Mouse (Mus musculus) midbrain, embryonic 15.5 days (tissue): ENCODE measurements around the gene Tomm70a. TPM values are rescaled to one million over a fixed set of nuclear protein-coding genes. Genes with fewer than 3 reads are reported as not detected.

Source experiments
- ATAC-seq: fragments of 200-750 bp; cut with Nextera tagmentation; replicated peaks from 2 replicates; pipeline ENCODE4 v1.8.0; 2017; ENCODE audit warnings: moderate TSS enrichment
- H3K27ac ChIP-seq: fragments of 300-500 bp; sonication (generic); 2 replicates; pipeline ENCODE4 v1.5.1; 2015; ENCODE audit warnings: mild to moderate bottlenecking, inconsistent platforms
- H3K27me3 ChIP-seq: fragments of 300-500 bp; sonication (generic); replicated peaks from 2 replicates; pipeline ENCODE4 v1.6.1; 2015; ENCODE audit warnings: inconsistent platforms
- H3K36me3 ChIP-seq: fragments of 300-500 bp; sonication (generic); replicated peaks from 2 replicates; pipeline ENCODE4 v1.6.1; 2015; ENCODE audit warnings: inconsistent platforms
- H3K4me1 ChIP-seq: fragments of 300-500 bp; sonication (generic); 2 replicates; pipeline ENCODE4 v1.6.1; 2015; ENCODE audit warnings: inconsistent platforms
- H3K4me2 ChIP-seq: fragments of 300-500 bp; sonication (generic); 2 replicates; pipeline ENCODE4 v1.6.1; 2015; ENCODE audit warnings: inconsistent platforms, mild to moderate bottlenecking, moderate library complexity
- H3K4me3 ChIP-seq: fragments of 300-500 bp; sonication (generic); 2 replicates; pipeline ENCODE4 v1.5.1; 2015; ENCODE audit warnings: mild to moderate bottlenecking, inconsistent platforms
- H3K9ac ChIP-seq: fragments of 300-500 bp; sonication (generic); 2 replicates; pipeline ENCODE4 v1.6.1; 2015; ENCODE audit warnings: mild to moderate bottlenecking, inconsistent platforms
- H3K9me3 ChIP-seq: fragments of 300-500 bp; sonication (generic); 2 replicates; pipeline ENCODE4 v1.6.1; 2016; ENCODE audit warnings: inconsistent platforms
- WGBS: fragments of 180-500 bp; shearing (Covaris S2); methylation state at CpG from one replicate; pipeline ENCODE4 v1.1.7; 2015; ENCODE audit warnings: mixed read lengths; 5-methylcytosine and 5-hydroxymethylcytosine counted together
- polyA plus RNA-seq: library from polyadenylated mRNA; unstranded; fragments of >200 nt; fragmentation: Nextera tagmentation; extraction: Ambion mirVana; gene quantifications from 2 replicates; pipeline ENCODE4 v1.2.1, GENCODE M21; 2015

Gene Tomm70a
- 62.6 and 65.1 TPM in 2 replicates for polyA plus RNA-seq

DNA sequence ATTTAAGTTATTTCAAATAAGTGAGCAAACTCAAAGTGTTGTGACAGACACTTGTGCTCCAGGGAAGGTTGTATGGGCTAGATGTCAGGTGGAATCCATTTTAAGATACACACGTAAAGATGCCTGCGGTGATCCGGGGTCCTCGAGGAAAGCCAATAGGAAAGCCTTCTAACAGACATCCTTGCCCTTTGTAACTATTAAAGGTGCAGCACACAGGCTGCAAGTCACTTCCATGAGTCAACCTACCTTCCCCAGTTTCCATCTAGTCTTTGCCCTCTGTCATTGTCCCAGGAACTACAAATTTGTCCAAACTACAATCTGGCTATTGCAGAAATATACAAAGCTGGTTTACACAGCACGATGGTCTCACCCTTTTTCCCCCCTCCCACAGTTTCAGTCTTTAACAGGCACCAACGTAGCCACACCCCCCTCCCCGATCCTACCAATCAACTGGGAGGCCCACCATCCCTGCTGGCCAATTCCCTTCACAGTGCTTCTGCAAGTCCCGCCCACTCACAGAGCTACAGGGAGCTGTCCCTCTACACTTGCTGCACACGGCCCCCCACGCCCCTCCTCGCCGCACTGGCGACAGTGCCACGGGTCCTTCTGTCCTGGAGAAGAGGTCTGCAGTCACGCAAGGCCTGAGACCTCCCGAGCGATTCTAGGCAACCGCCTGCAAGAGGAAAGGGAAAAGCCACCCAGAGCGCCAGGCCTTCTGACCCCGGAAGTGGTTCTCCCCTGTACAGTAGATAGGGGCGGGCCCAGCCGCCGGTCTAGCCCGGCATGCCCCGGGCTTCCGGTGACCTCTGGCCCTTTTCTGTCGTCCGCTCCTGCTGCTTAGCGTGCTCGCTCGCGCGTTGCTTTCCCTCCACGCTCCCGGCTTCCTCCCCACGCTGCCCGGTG is at the start of gene Tomm70a:
Tomm70a (plus strand) TSS at position 791 of the 903 bp plus-strand sequence.
- H3K9ac ChIP-seq, result peak within 1 kb of the TSS; percentile 93
- peak within 1 kb of the TSS; percentile 69 for H3K4me2 ChIP-seq
- peak within 1 kb of the TSS; percentile 98 for H3K27ac ChIP-seq
- peak; percentile 100 for ATAC-seq
- peak within 1 kb of the TSS; percentile 80 for H3K4me3 ChIP-seq
- WGBS, result under 1% methylated on average over 37 of the region's 37 CpGs
- H3K36me3 ChIP-seq, result no peaks in the 10 kb centered on the region
- H3K4me1 ChIP-seq, result peaks cover 25% of the 10 kb centered on the region
- no peaks in the 10 kb centered on the region for H3K9me3 ChIP-seq
- H3K27me3 ChIP-seq, result no peaks in the 10 kb centered on the region

GRCm38 (mm10) chr16:57075986-57076385 is 45.5 kb upstream of the Tomm70a start:
- Histone ChIP-seq H3K9ac (no peak overlapping the region), H3K4me2 (no peak overlapping the region), H3K27me3 (no peaks in the 10 kb centered on the region), H3K9me3 (no peaks in the 10 kb centered on the region), H3K4me1 (no peaks in the 10 kb centered on the region), H3K4me3 (no peak overlapping the region), H3K27ac (no peak overlapping the region), H3K36me3 (no peaks in the 10 kb centered on the region)
- WGBS, result 75% methylated on average over 7 of the region's 7 CpGs
- no peak for ATAC-seq

DNA sequence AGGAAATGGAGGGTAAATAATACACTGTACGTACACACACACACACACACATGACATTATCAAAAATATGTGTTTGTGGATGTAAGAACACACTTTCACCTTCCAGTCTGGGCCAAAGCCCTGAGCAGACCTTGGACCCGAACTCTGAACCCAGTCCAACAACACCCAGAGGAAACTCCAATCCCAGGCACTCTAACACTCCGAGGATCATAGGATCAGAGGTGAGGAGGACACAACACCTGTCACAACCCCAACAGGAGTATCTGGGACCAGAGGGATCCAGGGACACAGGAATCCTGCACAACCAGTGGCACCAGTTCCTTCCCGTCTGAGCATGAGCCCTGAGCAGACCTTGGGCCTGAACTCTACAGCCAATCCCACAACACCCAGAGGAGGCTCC is 41.9 kb upstream of the Tomm70a start:
- Histone ChIP-seq H3K36me3 (no peaks in the 10 kb centered on the region), H3K9ac (no peak overlapping the region), H3K27me3 (no peaks in the 10 kb centered on the region), H3K4me2 (no peak overlapping the region), H3K27ac (no peak overlapping the region), H3K9me3 (no peaks in the 10 kb centered on the region), H3K4me3 (no peak overlapping the region), H3K4me1 (no peaks in the 10 kb centered on the region)
- no peak for ATAC-seq
- 79% methylated on average over 4 of the region's 4 CpGs for whole genome bisulfite sequencing

DNA sequence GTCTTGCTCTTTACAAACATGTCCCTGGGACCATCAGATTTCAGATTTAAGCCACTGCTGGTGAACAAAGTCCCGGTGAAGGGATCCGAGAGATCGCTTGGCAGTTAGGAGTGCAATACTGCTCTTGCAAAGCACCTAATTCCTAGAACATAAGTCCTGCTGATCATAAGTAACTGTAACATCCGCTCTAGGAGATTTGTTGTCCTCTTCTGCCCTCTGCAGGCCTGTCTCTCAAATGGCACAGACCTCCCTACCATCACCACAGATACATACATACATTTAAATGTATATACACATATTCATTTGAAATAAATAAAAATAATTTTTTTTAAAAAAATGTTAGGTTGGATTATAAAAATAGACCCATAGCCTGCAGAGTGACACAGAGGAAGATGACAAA is 29.0 kb upstream of the Tomm70a start:
- H3K4me2 ChIP-seq, result no peak overlapping the region
- 45% methylated on average over 4 of the region's 4 CpGs for WGBS
- no peak overlapping the region for H3K27ac ChIP-seq
- H3K4me3 ChIP-seq, result no peak overlapping the region
- no peaks in the 10 kb centered on the region for H3K9me3 ChIP-seq
- H3K36me3 ChIP-seq, result no peaks in the 10 kb centered on the region
- H3K9ac ChIP-seq, result no peak overlapping the region
- peak; percentile 86 for ATAC-seq
- no peaks in the 10 kb centered on the region for H3K4me1 ChIP-seq
- H3K27me3 ChIP-seq, result no peaks in the 10 kb centered on the region

DNA sequence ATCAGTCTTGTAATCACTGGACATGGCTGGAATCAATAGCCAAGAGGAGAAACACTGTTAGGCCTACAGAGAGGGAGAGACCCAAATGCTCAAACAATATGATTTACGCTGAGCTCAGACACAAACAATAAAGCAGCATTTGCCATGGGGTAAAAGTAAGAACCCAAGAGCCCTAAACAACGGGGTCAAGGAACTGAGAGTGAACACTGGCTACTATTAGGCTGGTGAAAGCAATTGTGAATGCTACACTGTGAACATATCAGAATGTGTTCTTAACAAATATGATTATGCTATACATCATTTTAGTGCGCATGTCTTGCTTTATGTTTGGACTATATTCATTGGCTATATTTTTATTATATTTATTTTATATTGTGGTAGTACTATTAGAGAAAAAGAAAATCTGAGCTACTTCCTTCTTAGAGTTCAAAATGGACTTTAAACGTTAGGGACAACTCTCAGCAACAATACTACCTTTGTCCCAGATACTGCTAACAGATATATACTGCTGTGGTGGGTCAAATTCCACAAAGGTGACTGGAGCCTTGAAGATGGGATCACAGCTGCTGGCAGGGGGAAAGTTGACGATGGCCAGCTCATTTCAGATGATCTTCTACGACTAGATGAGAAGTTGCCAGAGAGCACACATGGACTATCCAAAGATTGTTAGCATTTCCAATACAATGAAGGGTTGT is 28.4 kb upstream of the Tomm70a start:
- Histone ChIP-seq H3K9me3 (no peaks in the 10 kb centered on the region), H3K27ac (no peak overlapping the region), H3K4me3 (no peak overlapping the region), H3K4me2 (no peak overlapping the region), H3K4me1 (no peaks in the 10 kb centered on the region), H3K36me3 (no peaks in the 10 kb centered on the region), H3K9ac (no peak overlapping the region), H3K27me3 (no peaks in the 10 kb centered on the region)
- WGBS, result 71% methylated on average over 6 of the region's 6 CpGs
- no peak for ATAC-seq

- no peak for ATAC-seq
- Histone ChIP-seq H3K27ac (no peak overlapping the region), H3K27me3 (no peaks in the 10 kb centered on the region), H3K36me3 (no peaks in the 10 kb centered on the region), H3K4me2 (no peak overlapping the region), H3K4me1 (no peaks in the 10 kb centered on the region), H3K9me3 (no peaks in the 10 kb centered on the region), H3K4me3 (no peak overlapping the region), H3K9ac (no peak overlapping the region)
- 75% methylated on average over 7 of the region's 7 CpGs for WGBS
Measured at GRCm38 (mm10) chr16:57098468-57099144, 22.9 kb upstream of the Tomm70a start.

DNA sequence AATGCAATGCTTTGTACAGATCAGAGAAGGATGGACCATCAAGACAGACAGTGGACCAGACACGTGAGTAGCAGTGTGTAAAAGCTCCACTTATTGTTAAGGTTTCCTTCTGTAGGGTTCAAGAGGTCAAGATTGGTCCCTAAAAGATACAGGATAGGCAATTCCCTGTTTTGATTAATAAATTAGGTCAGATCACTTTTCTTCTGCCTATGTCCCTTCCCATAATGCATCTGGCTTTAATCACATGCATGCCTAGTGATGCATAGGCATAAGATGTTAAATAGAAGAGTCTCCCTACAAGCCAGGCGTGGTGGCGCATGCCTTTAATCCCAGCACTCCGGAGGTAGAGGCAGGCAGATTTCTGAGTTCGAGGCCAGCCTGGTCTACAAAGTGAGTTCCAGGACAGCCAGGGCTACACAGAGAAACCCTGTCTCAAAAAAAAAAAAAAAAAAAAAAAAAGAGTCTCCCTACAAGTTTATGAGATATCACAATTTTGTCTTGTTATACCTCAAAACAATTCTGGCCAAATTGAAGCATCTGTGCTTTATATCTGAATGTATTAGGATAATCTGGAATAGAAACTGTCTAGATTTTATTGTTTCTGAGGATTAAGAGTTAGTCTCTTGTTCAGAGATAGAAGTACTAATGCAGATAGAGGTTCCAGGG is 21.8 kb upstream of the Tomm70a start:
- no peak overlapping the region for H3K9ac ChIP-seq
- WGBS, result 67% methylated on average over 5 of the region's 5 CpGs

DNA sequence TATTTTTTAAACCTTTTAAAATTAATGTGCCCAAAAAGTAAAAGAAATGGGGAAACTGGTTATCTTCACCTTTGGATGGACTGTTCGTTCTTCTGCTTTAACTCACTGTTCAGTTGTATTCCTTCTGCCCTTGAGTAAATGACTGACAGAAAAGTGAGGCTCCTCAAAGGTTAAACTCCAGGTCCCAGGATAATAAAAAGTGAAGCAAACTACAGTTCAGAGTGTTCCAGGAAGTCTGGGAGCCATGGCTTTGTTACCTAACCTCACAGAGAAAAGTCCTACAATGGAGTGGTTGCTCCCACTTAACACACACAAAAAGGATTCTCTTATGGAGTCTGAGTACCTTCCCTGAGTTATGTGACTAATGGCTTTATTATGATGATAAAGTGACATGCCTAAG is 20.3 kb upstream of the Tomm70a start:
- Histone ChIP-seq H3K9me3 (no peaks in the 10 kb centered on the region), H3K4me3 (no peak overlapping the region), H3K27me3 (no peaks in the 10 kb centered on the region), H3K36me3 (no peaks in the 10 kb centered on the region), H3K27ac (no peak overlapping the region), H3K9ac (no peak overlapping the region), H3K4me1 (no peaks in the 10 kb centered on the region), H3K4me2 (no peak overlapping the region)
- 82% methylated on average over 1 of the region's 1 CpGs for WGBS
- no peak for ATAC-seq

More for the DNA sequence above, 21.8 kb upstream of the Tomm70a start:
- Histone ChIP-seq H3K4me3 (no peak overlapping the region), H3K4me1 (no peaks in the 10 kb centered on the region), H3K27ac (no peak overlapping the region), H3K9me3 (no peaks in the 10 kb centered on the region), H3K27me3 (no peaks in the 10 kb centered on the region), H3K36me3 (no peaks in the 10 kb centered on the region), H3K4me2 (no peak overlapping the region)
- ATAC-seq, result no peak

GRCm38 (mm10) chr16:57106185-57106960 is 15.1 kb upstream of the Tomm70a start:
- Histone ChIP-seq H3K27me3 (no peaks in the 10 kb centered on the region), H3K4me3 (no peak overlapping the region), H3K27ac (no peak overlapping the region), H3K36me3 (no peaks in the 10 kb centered on the region), H3K9me3 (no peaks in the 10 kb centered on the region), H3K4me1 (no peaks in the 10 kb centered on the region), H3K4me2 (no peak overlapping the region), H3K9ac (no peak overlapping the region)
- ATAC-seq, result no peak
- WGBS, result 79% methylated on average over 5 of the region's 5 CpGs

DNA sequence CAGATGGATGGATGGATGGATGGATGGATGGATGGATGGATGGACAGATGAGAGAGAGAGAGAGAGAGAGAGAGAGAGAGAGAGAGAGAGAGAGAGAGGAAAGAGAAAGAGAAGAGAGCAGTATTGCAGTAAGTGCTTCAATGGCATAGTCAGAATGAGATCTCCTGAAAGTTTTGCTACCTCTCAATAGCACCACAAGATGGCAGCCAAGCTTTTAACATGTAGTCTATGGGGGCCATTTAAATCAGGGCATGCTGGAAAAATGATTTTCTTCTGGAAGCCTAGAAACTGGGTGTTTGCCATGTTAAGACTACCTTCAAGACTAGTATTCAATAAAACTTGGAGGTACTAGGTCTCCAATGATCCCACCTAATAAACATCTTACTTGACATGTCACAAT is 5.4 kb upstream of the Tomm70a start:
- Histone ChIP-seq H3K9ac (no peak overlapping the region), H3K4me2 (no peak overlapping the region), H3K4me1 (no peaks in the 10 kb centered on the region), H3K27me3 (no peaks in the 10 kb centered on the region; the same call in 1 of the 2 replicates), H3K27ac (no peak overlapping the region), H3K4me3 (no peak overlapping the region), H3K9me3 (no peaks in the 10 kb centered on the region), H3K36me3 (no peaks in the 10 kb centered on the region)
- no peak for ATAC-seq

GRCm38 (mm10) chr16:57117562-57117961 is 3.9 kb upstream of the Tomm70a start:
- Histone ChIP-seq H3K4me2 (no peak overlapping the region), H3K4me1 (peaks cover 3% of the 10 kb centered on the region), H3K9ac (no peak overlapping the region), H3K36me3 (no peaks in the 10 kb centered on the region), H3K27ac (no peak overlapping the region), H3K9me3 (no peaks in the 10 kb centered on the region), H3K27me3 (no peaks in the 10 kb centered on the region; the same call in 1 of the 2 replicates), H3K4me3 (no peak overlapping the region)
- ATAC-seq, result no peak
- WGBS, result 76% methylated on average over 2 of the region's 2 CpGs
